Comparison of ENCODE assay signal across 24 mouse cellular contexts in genomic region chr19:44983366-44983765, GRCm38 (mm10). TPM values are rescaled to one million over a fixed set of nuclear protein-coding genes. Genes with fewer than 3 reads are reported as not detected.
A peak's percentile ranks its signal among the peaks of the same experiment; 100 is the strongest.
DNase-seq lines count a peak whose midpoint lies in the region; ATAC-seq and TF ChIP-seq lines count a peak whose summit lies in the region.
"Had no signal": no experiment of that assay in that cellular context is flagged by ENCODE, and none has a peak within 500 bp of the region (broad histone marks: within the 10 kb centered on the region; RNA-seq: fewer than 3 reads in every experiment).

No protein-coding gene starts in this region.

- peak; percentile 40 to 48 for DNase-seq in kidney, postnatal 36 days
- no peak for DNase-seq in kidney, adult 18-20 months
- no peak for DNase-seq in testis, postnatal 10 days (ENCODE audit: low spot score)
- no peak for DNase-seq in c-Kit-positive CD71-positive TER-119-positive erythroid progenitor cells, embryonic 14.5 days (ENCODE audit: low spot score)
- no peak for DNase-seq in MN1 (ENCODE audit: low spot score)
- DNase-seq: adrenal gland, postnatal 25 days; cerebellum, adult 9-10 months; gastrocnemius, adult 2 months; liver, embryonic 13.5 days; lung, postnatal 36 days; retina, postnatal 1 day; right cerebral cortex, postnatal 4 days had no signal

- no peaks in the 10 kb centered on the region for H3K27me3 ChIP-seq in testis, adult 2 months (ENCODE audit: control insufficient read depth, insufficient read depth, low read length)
- no peaks in the 10 kb centered on the region for H3K27me3 ChIP-seq in intestine, embryonic 16.5 days (replicated peaks; ENCODE audit: control insufficient read depth, insufficient read depth, low read length)
- H3K27me3 ChIP-seq: forebrain, embryonic 13.5 days; hindbrain, embryonic 15.5 days; kidney, embryonic 15.5 days; lung, embryonic 15.5 days; midbrain, embryonic 13.5 days; neural tube, embryonic 13.5 days; stomach, embryonic 15.5 days had no signal

- no peak for TF ChIP-seq POLR2A in testis, adult 2 months (IDR thresholded peaks at IDR 0.05; ENCODE audit: control insufficient read depth, low read depth, low read length)

- 83% methylated on average over 6 of the region's 6 CpGs for WGBS in intestine, embryonic 16.5 days

- no peak for TF ChIP-seq CTCF in testis, adult 2 months (IDR thresholded peaks at IDR 0.05; ENCODE audit: control insufficient read depth, insufficient read depth, insufficient replicate concordance, low read depth, low read length)

- peak overlapping the region; percentile 83 for H3K4me3 ChIP-seq in testis, adult 2 months (ENCODE audit: control insufficient read depth, low read depth, low read length)
- H3K4me3 ChIP-seq in intestine, embryonic 16.5 days (ENCODE audit: low read length): no peak overlapping the region
- H3K4me3 ChIP-seq: forebrain, embryonic 13.5 days; gastrocnemius, adult 2 months; heart, embryonic 10.5 days; hindbrain, embryonic 15.5 days; kidney, embryonic 15.5 days; limb, embryonic 10.5 days; liver, embryonic 13.5 days; lung, embryonic 15.5 days; megakaryocyte, embryonic 14.5 days; midbrain, embryonic 13.5 days; neural tube, embryonic 13.5 days; stomach, embryonic 15.5 days had no signal

- H3K4me1 ChIP-seq in testis, adult 2 months (ENCODE audit: control insufficient read depth, insufficient read depth, low read length): no peaks in the 10 kb centered on the region
- H3K4me1 ChIP-seq in intestine, embryonic 16.5 days (ENCODE audit: control insufficient read depth, insufficient read depth, low read length): peaks cover 30% of the 10 kb centered on the region
- H3K4me1 ChIP-seq: stomach, embryonic 15.5 days had no signal

- H3K4me2 ChIP-seq in intestine, embryonic 16.5 days (ENCODE audit: low read depth, low read length): no peak overlapping the region
- H3K4me2 ChIP-seq: forebrain, embryonic 13.5 days; hindbrain, embryonic 15.5 days; kidney, embryonic 15.5 days; liver, embryonic 13.5 days; lung, embryonic 15.5 days; midbrain, embryonic 13.5 days; neural tube, embryonic 13.5 days; stomach, embryonic 15.5 days had no signal

- H3K27ac ChIP-seq in testis, adult 2 months (ENCODE audit: control insufficient read depth, insufficient read depth, low read depth, low read length): 0 out of 2 replicates have a peak overlapping the region, but pooled peaks have one; percentile 17
- peak overlapping the region; percentile 61 for H3K27ac ChIP-seq in intestine, embryonic 16.5 days (ENCODE audit: low read length)
- H3K27ac ChIP-seq: forebrain, embryonic 13.5 days; gastrocnemius, adult 2 months; heart, embryonic 10.5 days; hindbrain, embryonic 15.5 days; kidney, embryonic 15.5 days; limb, embryonic 10.5 days; liver, embryonic 13.5 days; lung, embryonic 15.5 days; midbrain, embryonic 13.5 days; neural tube, embryonic 13.5 days had no signal

- H3K9ac ChIP-seq in intestine, embryonic 16.5 days (ENCODE audit: low read depth, low read length): no peak overlapping the region
- H3K9ac ChIP-seq: forebrain, embryonic 13.5 days; hindbrain, embryonic 15.5 days; kidney, embryonic 15.5 days; liver, embryonic 13.5 days; lung, embryonic 15.5 days; midbrain, embryonic 13.5 days; neural tube, embryonic 13.5 days; stomach, embryonic 15.5 days had no signal

- no peaks in the 10 kb centered on the region for H3K9me3 ChIP-seq in intestine, embryonic 16.5 days (ENCODE audit: control insufficient read depth, low read length)
- H3K9me3 ChIP-seq: forebrain, embryonic 13.5 days; heart, embryonic 10.5 days; hindbrain, embryonic 15.5 days; kidney, embryonic 15.5 days; limb, embryonic 10.5 days; liver, embryonic 13.5 days; lung, embryonic 15.5 days; megakaryocyte, embryonic 14.5 days; midbrain, embryonic 13.5 days; neural tube, embryonic 13.5 days; stomach, embryonic 15.5 days had no signal

- no peak for ATAC-seq in intestine, embryonic 16.5 days
- ATAC-seq: forebrain, embryonic 13.5 days; midbrain, embryonic 13.5 days had no signal

- peaks cover 1% of the 10 kb centered on the region; the same call in 1 of the 2 replicates for H3K36me3 ChIP-seq in testis, adult 2 months (ENCODE audit: control insufficient read depth, insufficient read depth, low read length)
- peaks cover 10% of the 10 kb centered on the region; the same call in 1 of the 2 replicates for H3K36me3 ChIP-seq in intestine, embryonic 16.5 days (ENCODE audit: control insufficient read depth, insufficient read depth, low read length)

RNA-seq across cellular contexts. Expression of gene Sema4g, which starts 5.5 kb away (rescaled TPM):
- polyA plus RNA-seq in testis, adult 2 months (2012; rRNA removed): 11.2 and 12.5 TPM in 2 replicates
- 19.0 and 21.1 TPM in 2 replicates for polyA plus RNA-seq in intestine, embryonic 16.5 days (2015; fragmentation: Nextera tagmentation; extraction: Ambion mirVana)

RNA-seq across cellular contexts. Expression of gene Twnk, which starts 22.1 kb away (rescaled TPM):
- 5.2 and 6.2 TPM in 2 replicates for polyA plus RNA-seq in testis, adult 2 months (2012; rRNA removed)
- 19.8 and 21.0 TPM in 2 replicates for polyA plus RNA-seq in intestine, embryonic 16.5 days (2015; fragmentation: Nextera tagmentation; extraction: Ambion mirVana)

RNA-seq across cellular contexts. Expression of gene Mrpl43, which starts 22.9 kb away (rescaled TPM):
- polyA plus RNA-seq in testis, adult 2 months (2012; rRNA removed): 43.4 and 46.8 TPM in 2 replicates
- 74.7 and 76.4 TPM in 2 replicates for polyA plus RNA-seq in intestine, embryonic 16.5 days (2015; fragmentation: Nextera tagmentation; extraction: Ambion mirVana)

RNA-seq across cellular contexts. Expression of gene Lzts2, which starts 30.8 kb away (rescaled TPM):
- polyA plus RNA-seq in testis, adult 2 months (2012; rRNA removed): 36.2 and 42.3 TPM in 2 replicates
- 33.6 and 34.7 TPM in 2 replicates for polyA plus RNA-seq in intestine, embryonic 16.5 days (2015; fragmentation: Nextera tagmentation; extraction: Ambion mirVana)

RNA-seq across cellular contexts. Expression of gene Slf2, which starts 52.4 kb away (rescaled TPM):
- polyA plus RNA-seq in testis, adult 2 months (2012; rRNA removed): 21.5 and 23.4 TPM in 2 replicates
- polyA plus RNA-seq in intestine, embryonic 16.5 days (2015; fragmentation: Nextera tagmentation; extraction: Ambion mirVana): 26.8 and 27.1 TPM in 2 replicates

Comparison
In these comparisons a context has a peak if more than half of its experiments do, and no peak if none do; other contexts are left out.
1. DNase-seq: peak in kidney, postnatal 36 days (2 of 2); none in kidney, adult 18-20 months (single experiment), testis, postnatal 10 days (single experiment), c-Kit-positive CD71-positive TER-119-positive erythroid progenitor cells, embryonic 14.5 days (single experiment) and MN1 (single experiment).